Mouse (Mus musculus) lung, adult 2 months (tissue): Measurements from ENCODE around the gene Nfasc.

ENCODE experiments used
- CTCF ChIP-seq: fragments of 200-500 bp; IDR thresholded peaks from 2 replicates; pipeline ENCODE4 v1.5.1; 2011; ENCODE audit warnings: mild to moderate bottlenecking, low read length, control low read depth; ENCODE audit not compliant: insufficient read depth
- POLR2A ChIP-seq: fragments of 200-500 bp; IDR thresholded peaks from 2 replicates; pipeline ENCODE4 v1.6.1; 2011; ENCODE audit warnings: low read depth, mild to moderate bottlenecking, control low read depth, low read length, borderline replicate concordance; ENCODE audit errors: extremely low read depth

- TF ChIP-seq CTCF (no peak), POLR2A (no peak)
Measured at GRCm38 (mm10) chr1:132786866-132787265, 45.3 kb upstream of the Nfasc start.
